Mouse (Mus musculus): ENCODE results near the gene Orm3. TPM values are rescaled to one million over a fixed set of nuclear protein-coding genes. Genes with fewer than 3 reads are reported as not detected.

The Orm3 gene
- polyA plus RNA-seq, 1 experiment from 2014 or later: not detected

- H3K79me2 ChIP-seq (ENCODE audit: inconsistent target): peaks cover 32% of the 10 kb centered on the region
- 96% methylated on average over 12 of the region's 12 CpGs for WGBS (ENCODE audit: missing documents)
- no peak overlapping the region for H3K27ac ChIP-seq
- H3K36me3 ChIP-seq (ENCODE audit: inconsistent target): peaks cover 86% of the 10 kb centered on the region
- H3K4me3 ChIP-seq (ENCODE audit: inconsistent target): no peak overlapping the region
Observed at GRCm38 (mm10) chr4:63383474-63383873, 27.5 kb downstream of the Orm3 start.

GRCm38 (mm10) chr4:63384262-63384661, 28.3 kb downstream of the Orm3 start:
- Histone ChIP-seq H3K27ac (no peak overlapping the region), H3K36me3 (ENCODE audit: inconsistent target) (peaks cover 78% of the 10 kb centered on the region), H3K4me3 (ENCODE audit: inconsistent target) (no peak overlapping the region), H3K79me2 (ENCODE audit: inconsistent target) (peaks cover 40% of the 10 kb centered on the region)
- 92% methylated on average over 4 of the region's 4 CpGs for WGBS (ENCODE audit: missing documents)

- H3K4me3 ChIP-seq (ENCODE audit: inconsistent target): no peak overlapping the region
- peak overlapping the region; percentile 70 for H3K27ac ChIP-seq
- WGBS (ENCODE audit: missing documents): 76% methylated on average over 3 of the region's 3 CpGs
- peaks cover 68% of the 10 kb centered on the region for H3K36me3 ChIP-seq (ENCODE audit: inconsistent target)
- H3K79me2 ChIP-seq (ENCODE audit: inconsistent target): peaks cover 46% of the 10 kb centered on the region
Observed at GRCm38 (mm10) chr4:63385253-63385652, 29.3 kb downstream of the Orm3 start.

GRCm38 (mm10) chr4:63385784-63386183, 29.8 kb downstream of the Orm3 start:
- Histone ChIP-seq H3K36me3 (ENCODE audit: inconsistent target) (peaks cover 63% of the 10 kb centered on the region), H3K4me3 (ENCODE audit: inconsistent target) (no peak overlapping the region), H3K79me2 (ENCODE audit: inconsistent target) (peaks cover 52% of the 10 kb centered on the region), H3K27ac (peak overlapping the region; percentile 70)
- 8% methylated on average over 11 of the region's 11 CpGs for WGBS (ENCODE audit: missing documents)

GRCm38 (mm10) chr4:63388029-63388428, 32.1 kb downstream of the Orm3 start:
- peaks cover 41% of the 10 kb centered on the region for H3K36me3 ChIP-seq (ENCODE audit: inconsistent target)
- H3K79me2 ChIP-seq (ENCODE audit: inconsistent target): peaks cover 74% of the 10 kb centered on the region
- H3K4me3 ChIP-seq (ENCODE audit: inconsistent target): no peak overlapping the region
- 94% methylated on average over 6 of the region's 6 CpGs for WGBS (ENCODE audit: missing documents)
- no peak overlapping the region for H3K27ac ChIP-seq

- Histone ChIP-seq H3K79me2 (ENCODE audit: inconsistent target) (peaks cover 87% of the 10 kb centered on the region), H3K36me3 (ENCODE audit: inconsistent target) (peaks cover 39% of the 10 kb centered on the region), H3K27ac (peak overlapping the region; percentile 71), H3K4me3 (ENCODE audit: inconsistent target) (no peak overlapping the region)
- 43% methylated on average over 8 of the region's 8 CpGs for WGBS (ENCODE audit: missing documents)
Observed at GRCm38 (mm10) chr4:63389121-63389886, 33.3 kb downstream of the Orm3 start.

GRCm38 (mm10) chr4:63389887-63390528, 34.0 kb downstream of the Orm3 start:
- Histone ChIP-seq H3K79me2 (ENCODE audit: inconsistent target) (peaks cover 92% of the 10 kb centered on the region), H3K36me3 (ENCODE audit: inconsistent target) (peaks cover 40% of the 10 kb centered on the region), H3K4me3 (ENCODE audit: inconsistent target) (no peak overlapping the region), H3K27ac (peak overlapping the region; percentile 71)
- WGBS (ENCODE audit: missing documents): 56% methylated on average over 11 of the region's 11 CpGs

GRCm38 (mm10) chr4:63391322-63391721, 35.4 kb downstream of the Orm3 start:
- H3K4me3 ChIP-seq (ENCODE audit: inconsistent target): no peak overlapping the region
- H3K27ac ChIP-seq: peak overlapping the region; percentile 71
- peaks cover 97% of the 10 kb centered on the region for H3K79me2 ChIP-seq (ENCODE audit: inconsistent target)
- peaks cover 50% of the 10 kb centered on the region for H3K36me3 ChIP-seq (ENCODE audit: inconsistent target)
- 12% methylated on average over 6 of the region's 6 CpGs for WGBS (ENCODE audit: missing documents)

- Histone ChIP-seq H3K79me2 (ENCODE audit: inconsistent target) (peaks cover 83% of the 10 kb centered on the region), H3K27ac (peak overlapping the region; percentile 98), H3K36me3 (ENCODE audit: inconsistent target) (peaks cover 43% of the 10 kb centered on the region), H3K4me3 (ENCODE audit: inconsistent target) (no peak overlapping the region)
- 88% methylated on average over 10 of the region's 10 CpGs for WGBS (ENCODE audit: missing documents)
Observed at GRCm38 (mm10) chr4:63397981-63398537, 42.1 kb downstream of the Orm3 start.

- H3K79me2 ChIP-seq (ENCODE audit: inconsistent target): peaks cover 73% of the 10 kb centered on the region
- H3K36me3 ChIP-seq (ENCODE audit: inconsistent target): peaks cover 34% of the 10 kb centered on the region
- peak overlapping the region; percentile 98 for H3K27ac ChIP-seq
- 5% methylated on average over 11 of the region's 11 CpGs for WGBS (ENCODE audit: missing documents)
- H3K4me3 ChIP-seq (ENCODE audit: inconsistent target): peak overlapping the region; percentile 81
Observed at GRCm38 (mm10) chr4:63398854-63399609, 43.1 kb downstream of the Orm3 start.

- H3K4me3 ChIP-seq (ENCODE audit: inconsistent target): peak overlapping the region; percentile 81
- WGBS (ENCODE audit: missing documents): 17% methylated on average over 5 of the region's 8 CpGs
- H3K27ac ChIP-seq: peak overlapping the region; percentile 98
- H3K79me2 ChIP-seq (ENCODE audit: inconsistent target): peaks cover 66% of the 10 kb centered on the region
- H3K36me3 ChIP-seq (ENCODE audit: inconsistent target): peaks cover 28% of the 10 kb centered on the region
Observed at GRCm38 (mm10) chr4:63399691-63400270, 43.8 kb downstream of the Orm3 start.

- peak overlapping the region; percentile 81 for H3K4me3 ChIP-seq (ENCODE audit: inconsistent target)
- peaks cover 56% of the 10 kb centered on the region for H3K79me2 ChIP-seq (ENCODE audit: inconsistent target)
- peak overlapping the region; percentile 98 for H3K27ac ChIP-seq
- 15% methylated on average over 17 of the region's 18 CpGs for WGBS (ENCODE audit: missing documents)
- H3K36me3 ChIP-seq (ENCODE audit: inconsistent target): peaks cover 19% of the 10 kb centered on the region
Observed at GRCm38 (mm10) chr4:63400541-63401306, 44.8 kb downstream of the Orm3 start.

- H3K79me2 ChIP-seq (ENCODE audit: inconsistent target): peaks cover 47% of the 10 kb centered on the region
- H3K36me3 ChIP-seq (ENCODE audit: inconsistent target): peaks cover 10% of the 10 kb centered on the region; the same call in 1 of the 2 replicates
- peak overlapping the region; percentile 98 for H3K27ac ChIP-seq
- WGBS (ENCODE audit: missing documents): 2% methylated on average over 6 of the region's 6 CpGs
- H3K4me3 ChIP-seq (ENCODE audit: inconsistent target): peak overlapping the region; percentile 81
Observed at GRCm38 (mm10) chr4:63401620-63402019, 45.7 kb downstream of the Orm3 start.
